Mouse (Mus musculus) embryo, embryonic 10.5 days (tissue): Measurements from ENCODE around the gene Npcd.

Experiments used
- DNase-seq: peaks from one replicate; pipeline ENCODE4 v3.0.0-alpha.2; 2015; ENCODE audit warnings: low spot score

The Npcd gene

GRCm38 (mm10) chr15:79741921-79742705 is 91.9 kb downstream of the Npcd start, which contains the start of gene Sun2:
Gene Sun2, minus strand, starts transcription at chr15:79742536.
- peak; percentile 89 for DNase-seq

- peak; percentile 30 for DNase-seq
These were observed 92.7 kb downstream of the Npcd start for GRCm38 (mm10) chr15:79741173-79741858.

- no peak for DNase-seq
These were observed 93.3 kb downstream of the Npcd start for GRCm38 (mm10) chr15:79740739-79741138.
